Mouse (Mus musculus) stomach, postnatal 0 days (tissue): ENCODE data around the gene Tmsb15b1. TPM values are rescaled to one million over a fixed set of nuclear protein-coding genes. Genes with fewer than 3 reads are reported as not detected.
"Not testable (repeated sequence)": the region's sequence is repeated elsewhere in the genome, so short reads cannot be mapped to it uniquely, and the experiment has no call there.

Experiments used
- ATAC-seq: fragments of 200-750 bp; cut with Nextera tagmentation; 2 replicates; pipeline ENCODE4 v1.8.0; 2017; ENCODE audit not compliant: low FRiP score, low TSS enrichment
- DNase-seq: peaks from one replicate; pipeline ENCODE4 v3.0.0-alpha.2; 2016; ENCODE audit warnings: low spot score
- H3K27ac ChIP-seq: fragments of 300-500 bp; sonication (generic); replicated peaks from 2 replicates; pipeline ENCODE4 v1.5.1; 2014; ENCODE audit warnings: mild to moderate bottlenecking, control low read depth
- H3K27me3 ChIP-seq: fragments of 300-500 bp; sonication (generic); 2 replicates; pipeline ENCODE4 v1.6.1; 2014; ENCODE audit warnings: low read length; ENCODE audit not compliant: control insufficient read depth, insufficient read depth
- H3K36me3 ChIP-seq: fragments of 300-500 bp; sonication (generic); 2 replicates; pipeline ENCODE4 v1.6.1; 2014; ENCODE audit warnings: low read length, mixed read lengths; ENCODE audit not compliant: control insufficient read depth, insufficient read depth
- H3K4me1 ChIP-seq: fragments of 300-500 bp; sonication (generic); replicated peaks from 2 replicates; pipeline ENCODE4 v1.6.1; 2014; ENCODE audit warnings: antibody characterized with exemption; ENCODE audit not compliant: control insufficient read depth, insufficient read depth
- H3K4me2 ChIP-seq: fragments of 300-500 bp; sonication (generic); replicated peaks from 2 replicates; pipeline ENCODE4 v1.6.1; 2014; ENCODE audit warnings: low read depth, mild to moderate bottlenecking, control low read depth, moderate library complexity
- H3K4me3 ChIP-seq: fragments of 300-500 bp; sonication (generic); 2 replicates; pipeline ENCODE4 v1.5.1; 2014; ENCODE audit warnings: low read depth, low read length, control low read depth
- H3K9ac ChIP-seq: fragments of 300-500 bp; sonication (generic); 2 replicates; pipeline ENCODE4 v1.6.1; 2014; ENCODE audit warnings: mild to moderate bottlenecking, low read length, control low read depth, mixed read lengths
- H3K9me3 ChIP-seq: fragments of 300-500 bp; sonication (generic); 2 replicates; pipeline ENCODE4 v1.6.1; 2016; ENCODE audit warnings: low read length; ENCODE audit not compliant: control insufficient read depth
- CTCF ChIP-seq: IDR thresholded peaks from 2 replicates; pipeline ENCODE4 v1.5.1; 2016; ENCODE audit warnings: antibody characterized with exemption, low read depth, mild to moderate bottlenecking, moderate library complexity
- EP300 ChIP-seq: optimal IDR thresholded peaks from 2 replicates; pipeline ENCODE3; 2016; ENCODE audit warnings: antibody characterized with exemption
- WGBS: fragments of 180-500 bp; shearing (Covaris S2); extraction: QIAGEN DNeasy Blood & Tissue Kit; methylation state at CpG from one replicate; pipeline ENCODE4 v1.1.7; 2014; 5-methylcytosine and 5-hydroxymethylcytosine counted together
- polyA plus RNA-seq: library from polyadenylated mRNA; unstranded; fragments of >200 nt; fragmentation: Nextera tagmentation; extraction: Ambion mirVana; gene quantifications from 2 replicates; pipeline ENCODE4 v1.2.1, GENCODE M21; 2015

Tmsb15b1 gene
- polyA plus RNA-seq, 1 experiment from 2014 or later = 17.7 TPM

- peak; percentile 66 for TF ChIP-seq CTCF
- no peak for TF ChIP-seq EP300
- Histone ChIP-seq H3K4me1 (no peaks in the 10 kb centered on the region), H3K4me3 (no peak overlapping the region), H3K9me3 (no peaks in the 10 kb centered on the region), H3K9ac (no peak overlapping the region), H3K27ac (no peak overlapping the region), H3K36me3 (no peaks in the 10 kb centered on the region), H3K27me3 (no peaks in the 10 kb centered on the region), H3K4me2 (no peak overlapping the region)
- no peak for DNase-seq
- ATAC-seq = no peak
- 30% methylated on average over 2 of the region's 2 CpGs for WGBS
Measured at GRCm38 (mm10) chrX:136959688-136960087, 17.0 kb downstream of the Tmsb15b1 start.

GRCm38 (mm10) chrX:136958300-136958699 is 18.4 kb downstream of the Tmsb15b1 start:
- not testable (repeated sequence) for H3K9ac ChIP-seq, H3K4me3 ChIP-seq, DNase-seq, H3K4me1 ChIP-seq, ATAC-seq, H3K27me3 ChIP-seq, H3K27ac ChIP-seq, H3K36me3 ChIP-seq, H3K9me3 ChIP-seq
- H3K4me2 ChIP-seq = peak overlapping the region; percentile 20
- 60% methylated on average over 5 of the region's 5 CpGs for WGBS

- not testable (repeated sequence) for H3K9me3 ChIP-seq, H3K9ac ChIP-seq, H3K4me1 ChIP-seq, H3K27me3 ChIP-seq, H3K27ac ChIP-seq, H3K4me3 ChIP-seq, H3K36me3 ChIP-seq
- H3K4me2 ChIP-seq = peak overlapping the region; percentile 20
- peak; percentile 75; the same call in 1 of the 2 replicates for ATAC-seq
- peak; percentile 54 for DNase-seq
- 22% methylated on average over 13 of the region's 13 CpGs for WGBS
Measured at GRCm38 (mm10) chrX:136957583-136958279, 18.9 kb downstream of the Tmsb15b1 start.

- Histone ChIP-seq H3K9ac (no peak overlapping the region), H3K4me2 (no peak overlapping the region), H3K36me3 (no peaks in the 10 kb centered on the region), H3K9me3 (no peaks in the 10 kb centered on the region), H3K4me3 (no peak overlapping the region), H3K27me3 (no peaks in the 10 kb centered on the region), H3K27ac (no peak overlapping the region), H3K4me1 (no peaks in the 10 kb centered on the region)
- DNase-seq = no peak
- no peak for ATAC-seq
- WGBS = 19% methylated on average over 3 of the region's 3 CpGs
- TF ChIP-seq EP300 (no peak), CTCF (no peak)
Measured at GRCm38 (mm10) chrX:136937985-136938384, 38.7 kb downstream of the Tmsb15b1 start.

GRCm38 (mm10) chrX:136927031-136927430 is 49.6 kb downstream of the Tmsb15b1 start, which contains the start of gene H2bfm:
Gene H2bfm (plus strand): TSS chrX:136927325.
- H3K4me3 ChIP-seq = no peak within 1 kb of the TSS
- H3K27ac ChIP-seq = no peak within 1 kb of the TSS
- no peaks in the 10 kb centered on the region for H3K4me1 ChIP-seq
- H3K27me3 ChIP-seq = no peaks in the 10 kb centered on the region
- no peak within 1 kb of the TSS for H3K9ac ChIP-seq
- ATAC-seq (no peak), DNase-seq (no peak)
- no peaks in the 10 kb centered on the region for H3K36me3 ChIP-seq
- no peak for TF ChIP-seq CTCF
- TF ChIP-seq EP300 = no peak
- no peaks in the 10 kb centered on the region for H3K9me3 ChIP-seq
- H3K4me2 ChIP-seq = no peak within 1 kb of the TSS
- 91% methylated on average over 14 of the region's 14 CpGs for WGBS

- Histone ChIP-seq H3K4me2 (no peak overlapping the region), H3K4me1 (no peaks in the 10 kb centered on the region), H3K27ac (no peak overlapping the region), H3K27me3 (no peaks in the 10 kb centered on the region), H3K9me3 (no peaks in the 10 kb centered on the region), H3K36me3 (no peaks in the 10 kb centered on the region), H3K9ac (no peak overlapping the region), H3K4me3 (no peak overlapping the region)
- no peak for DNase-seq
- no peak for ATAC-seq
- TF ChIP-seq CTCF (no peak), EP300 (no peak)
Measured at GRCm38 (mm10) chrX:136925863-136926262, 50.8 kb downstream of the Tmsb15b1 start.

Other genes with a start within 250 kb of the Tmsb15b1 start
- 303 and 335 TPM in 2 replicates for gene Morf4l2, start 233.2 kb downstream of the Tmsb15b1 start, polyA plus RNA-seq
- gene Glra4, start 196.7 kb downstream of the Tmsb15b1 start, polyA plus RNA-seq = not detected in 2 replicates
- gene Plp1, start 154.2 kb downstream of the Tmsb15b1 start, polyA plus RNA-seq = 4.5 TPM in 2 replicates
- 0.29 and 0.30 TPM in 2 replicates for gene Rab9b, start 108.1 kb downstream of the Tmsb15b1 start, polyA plus RNA-seq
- not detected in 2 replicates for gene H2bfm, start 49.5 kb downstream of the Tmsb15b1 start, polyA plus RNA-seq
- gene Tmsb15b2, start 1.4 kb downstream of the Tmsb15b1 start, polyA plus RNA-seq = 21.3 and 28.4 TPM in 2 replicates
- 2.9 and 3.4 TPM in 2 replicates for gene Tmsb15l, start within 50 bp of the Tmsb15b1 start, polyA plus RNA-seq
- 7.4 and 8.8 TPM in 2 replicates for gene Zcchc18, start 16.3 kb upstream of the Tmsb15b1 start, polyA plus RNA-seq
- 4.2 and 4.8 TPM in 2 replicates for gene Slc25a53, start 61.4 kb upstream of the Tmsb15b1 start, polyA plus RNA-seq
- gene Fam199x, start 72.7 kb upstream of the Tmsb15b1 start, polyA plus RNA-seq = 2.8 and 2.9 TPM in 2 replicates
- 0.06 TPM in 1 of 2 replicates, not detected in the other for gene Esx1, start 145.2 kb upstream of the Tmsb15b1 start, polyA plus RNA-seq